Mouse (Mus musculus) liver, embryonic 15.5 days (tissue): ENCODE measurements around the gene Bik. TPM values are rescaled to one million over a fixed set of nuclear protein-coding genes. Genes with fewer than 3 reads are reported as not detected.

Source experiments
- ATAC-seq: fragments of 200-750 bp; cut with Nextera tagmentation; 2 replicates; pipeline ENCODE4 v1.8.0; 2017; ENCODE audit warnings: moderate number of reproducible peaks, mild to moderate bottlenecking, moderate library complexity; ENCODE audit not compliant: insufficient read depth
- H3K27ac ChIP-seq: fragments of 300-500 bp; sonication (generic); replicated peaks from 2 replicates; pipeline ENCODE4 v1.5.1; 2015; ENCODE audit warnings: mild to moderate bottlenecking, inconsistent platforms
- H3K27me3 ChIP-seq: fragments of 300-500 bp; sonication (generic); 2 replicates; pipeline ENCODE4 v1.6.1; 2015; ENCODE audit warnings: mild to moderate bottlenecking, inconsistent platforms
- H3K36me3 ChIP-seq: fragments of 300-500 bp; sonication (generic); replicated peaks from 2 replicates; pipeline ENCODE4 v1.6.1; 2015; ENCODE audit warnings: moderate library complexity, mild to moderate bottlenecking, inconsistent platforms
- H3K4me1 ChIP-seq: fragments of 300-500 bp; sonication (generic); replicated peaks from 2 replicates; pipeline ENCODE4 v1.6.1; 2015; ENCODE audit warnings: inconsistent platforms
- H3K4me2 ChIP-seq: fragments of 300-500 bp; sonication (generic); 2 replicates; pipeline ENCODE4 v1.6.1; 2015; ENCODE audit warnings: moderate library complexity, mild to moderate bottlenecking, inconsistent platforms
- H3K4me3 ChIP-seq: fragments of 300-500 bp; sonication (generic); replicated peaks from 2 replicates; pipeline ENCODE4 v1.5.1; 2015; ENCODE audit warnings: mild to moderate bottlenecking, inconsistent platforms
- H3K9ac ChIP-seq: fragments of 300-500 bp; sonication (generic); 2 replicates; pipeline ENCODE4 v1.6.1; 2015; ENCODE audit warnings: moderate library complexity, mild to moderate bottlenecking, inconsistent platforms
- H3K9me3 ChIP-seq: fragments of 300-500 bp; sonication (generic); replicated peaks from 2 replicates; pipeline ENCODE4 v1.6.1; 2016; ENCODE audit warnings: inconsistent platforms
- WGBS: fragments of 180-500 bp; shearing (Covaris S2); methylation state at CpG from one replicate; pipeline ENCODE4 v1.1.7; 2015; ENCODE audit warnings: mixed read lengths; ENCODE audit not compliant: insufficient replicate concordance; 5-methylcytosine and 5-hydroxymethylcytosine counted together
- polyA plus RNA-seq: library from polyadenylated mRNA; unstranded; fragments of >200 nt; fragmentation: Nextera tagmentation; extraction: Ambion mirVana; gene quantifications from 2 replicates; pipeline ENCODE4 v1.2.1, GENCODE M21; 2015

Bik gene
- polyA plus RNA-seq, 1 experiment from 2014 or later = 1.9 TPM

GRCm38 (mm10) chr15:83512489-83513281 is 14.0 kb upstream of the Bik start:
- Histone ChIP-seq H3K27ac (no peak overlapping the region), H3K4me1 (peaks cover 15% of the 10 kb centered on the region), H3K9me3 (no peaks in the 10 kb centered on the region), H3K27me3 (peaks cover 34% of the 10 kb centered on the region), H3K36me3 (no peaks in the 10 kb centered on the region), H3K9ac (no peak overlapping the region), H3K4me2 (no peak overlapping the region), H3K4me3 (no peak overlapping the region)
- no peak for ATAC-seq
- 51% methylated on average over 13 of the region's 13 CpGs for WGBS

DNA sequence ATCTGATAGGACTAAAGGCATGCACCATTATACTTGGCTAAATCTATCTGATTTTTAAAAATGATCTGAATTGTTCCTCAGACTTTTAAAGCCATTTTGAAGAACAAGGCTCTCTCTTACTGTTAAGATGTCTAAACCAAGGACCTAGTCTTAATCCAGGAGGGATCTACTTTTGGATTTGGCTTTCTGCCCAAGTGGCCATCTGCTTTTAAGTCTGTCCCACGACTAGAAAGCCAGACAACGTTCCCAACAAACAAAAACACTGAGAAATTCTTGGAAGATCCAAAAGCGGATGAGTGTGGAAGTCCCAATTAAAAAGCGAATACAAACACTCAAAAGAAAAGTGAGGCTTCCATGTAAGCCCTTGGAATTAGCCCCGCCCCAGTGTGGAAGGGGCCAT is 11.6 kb upstream of the Bik start:
- WGBS = 45% methylated on average over 5 of the region's 5 CpGs
- Histone ChIP-seq H3K9me3 (no peaks in the 10 kb centered on the region), H3K4me2 (no peak overlapping the region)

GRCm38 (mm10) chr15:83518215-83519048 is 8.2 kb upstream of the Bik start:
- no peak overlapping the region for H3K4me3 ChIP-seq
- H3K9ac ChIP-seq = no peak overlapping the region
- 33% methylated on average over 20 of the region's 20 CpGs for WGBS
- H3K36me3 ChIP-seq = no peaks in the 10 kb centered on the region
- H3K9me3 ChIP-seq = no peaks in the 10 kb centered on the region
- no peak for ATAC-seq
- H3K27me3 ChIP-seq = peaks cover 40% of the 10 kb centered on the region
- no peak overlapping the region for H3K27ac ChIP-seq
- no peak overlapping the region for H3K4me2 ChIP-seq
- H3K4me1 ChIP-seq = peaks cover 7% of the 10 kb centered on the region

More for the DNA sequence above, 11.6 kb upstream of the Bik start:
- peaks cover 34% of the 10 kb centered on the region for H3K27me3 ChIP-seq
- H3K27ac ChIP-seq = no peak overlapping the region
- no peak for ATAC-seq
- peaks cover 15% of the 10 kb centered on the region for H3K4me1 ChIP-seq
- no peak overlapping the region for H3K9ac ChIP-seq
- no peaks in the 10 kb centered on the region for H3K36me3 ChIP-seq
- no peak overlapping the region for H3K4me3 ChIP-seq

DNA sequence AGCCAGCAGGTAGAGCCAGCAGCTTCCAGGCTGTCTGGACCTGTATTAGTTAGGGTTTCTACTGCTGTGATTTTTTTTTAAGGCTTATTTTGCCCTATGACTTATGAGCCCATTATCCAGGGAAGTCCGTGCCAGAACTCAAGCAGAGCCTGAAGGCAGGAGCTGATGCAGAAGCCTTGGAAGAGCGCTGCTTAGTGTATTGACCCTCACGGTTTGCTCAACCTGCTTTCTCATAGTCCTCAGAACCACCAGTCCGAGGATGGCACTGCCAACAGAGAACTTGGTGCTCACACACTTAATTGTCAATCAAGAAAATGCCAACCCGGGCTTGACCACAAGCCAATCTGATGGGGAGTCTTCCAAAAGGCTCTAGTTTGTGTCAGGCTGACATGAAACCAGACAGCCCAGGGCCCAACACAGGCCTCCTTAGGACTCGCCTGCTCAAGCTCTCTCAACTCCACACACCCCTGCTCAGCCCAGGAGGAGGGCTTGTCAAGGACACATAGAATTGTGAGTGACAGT is 5.7 kb upstream of the Bik start:
- H3K4me3 ChIP-seq = no peak overlapping the region
- no peak overlapping the region for H3K4me2 ChIP-seq
- peaks cover 52% of the 10 kb centered on the region for H3K27me3 ChIP-seq
- H3K9me3 ChIP-seq = no peaks in the 10 kb centered on the region
- peaks cover 23% of the 10 kb centered on the region for H3K4me1 ChIP-seq
- ATAC-seq = no peak
- H3K36me3 ChIP-seq = no peaks in the 10 kb centered on the region
- 64% methylated on average over 6 of the region's 6 CpGs for WGBS
- H3K27ac ChIP-seq = no peak overlapping the region
- H3K9ac ChIP-seq = no peak overlapping the region

- no peak for ATAC-seq
- Histone ChIP-seq H3K4me1 (peaks cover 40% of the 10 kb centered on the region), H3K4me2 (no peak overlapping the region), H3K9ac (no peak overlapping the region), H3K9me3 (no peaks in the 10 kb centered on the region), H3K27ac (no peak overlapping the region), H3K4me3 (no peak overlapping the region), H3K27me3 (peaks cover 64% of the 10 kb centered on the region), H3K36me3 (no peaks in the 10 kb centered on the region)
- WGBS = 34% methylated on average over 7 of the region's 7 CpGs
Observed at GRCm38 (mm10) chr15:83523196-83523595, 3.5 kb upstream of the Bik start.

GRCm38 (mm10) chr15:83523638-83524332 is 2.9 kb upstream of the Bik start:
- H3K4me2 ChIP-seq = no peak overlapping the region
- 0 out of 2 replicates have a peak overlapping the region, but pooled peaks have one; percentile 10 for H3K27ac ChIP-seq
- WGBS = 39% methylated on average over 14 of the region's 14 CpGs
- H3K4me3 ChIP-seq = no peak overlapping the region
- H3K36me3 ChIP-seq = no peaks in the 10 kb centered on the region
- ATAC-seq = no peak
- H3K27me3 ChIP-seq = peaks cover 70% of the 10 kb centered on the region
- H3K4me1 ChIP-seq = peaks cover 37% of the 10 kb centered on the region
- no peak overlapping the region for H3K9ac ChIP-seq
- no peaks in the 10 kb centered on the region for H3K9me3 ChIP-seq

- H3K9me3 ChIP-seq = no peaks in the 10 kb centered on the region
- no peak overlapping the region for H3K4me2 ChIP-seq
- H3K27me3 ChIP-seq = peaks cover 76% of the 10 kb centered on the region
- ATAC-seq = no peak
- no peak overlapping the region for H3K9ac ChIP-seq
- H3K27ac ChIP-seq = 0 out of 2 replicates have a peak overlapping the region, but pooled peaks have one; percentile 10
- H3K4me3 ChIP-seq = no peak overlapping the region
- peaks cover 37% of the 10 kb centered on the region for H3K4me1 ChIP-seq
- no peaks in the 10 kb centered on the region for H3K36me3 ChIP-seq
- WGBS = 71% methylated on average over 3 of the region's 3 CpGs
Observed at GRCm38 (mm10) chr15:83524333-83524729, 2.3 kb upstream of the Bik start.

DNA sequence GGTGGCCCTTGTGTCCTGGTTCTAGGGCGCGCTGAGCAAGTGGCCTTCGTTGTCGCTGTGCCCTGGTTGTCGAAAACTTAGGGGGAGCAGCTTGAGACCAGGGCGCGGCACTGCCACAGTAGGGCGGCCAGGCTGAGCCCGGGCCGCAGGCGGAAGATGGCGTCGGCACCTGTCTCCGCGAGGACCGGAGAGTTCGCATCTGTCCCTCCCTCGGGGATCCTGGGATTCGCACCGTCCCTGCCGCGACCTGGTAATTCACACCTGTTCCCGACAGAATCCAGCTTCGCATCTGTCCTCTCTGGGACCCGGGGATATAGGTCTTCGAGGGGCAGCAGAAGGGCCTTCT is 403 bp downstream of the Bik start:
- no peaks in the 10 kb centered on the region for H3K9me3 ChIP-seq
- H3K27ac ChIP-seq = no peak overlapping the region
- peak overlapping the region; percentile 35; the same call in 1 of the 2 replicates for H3K9ac ChIP-seq
- no peaks in the 10 kb centered on the region for H3K36me3 ChIP-seq
- peaks cover 89% of the 10 kb centered on the region for H3K27me3 ChIP-seq
- peak overlapping the region; percentile 59 for H3K4me3 ChIP-seq
- peak overlapping the region; percentile 82 for H3K4me2 ChIP-seq
- 4% methylated on average over 26 of the region's 26 CpGs for WGBS
- no peak for ATAC-seq
- H3K4me1 ChIP-seq = peaks cover 45% of the 10 kb centered on the region

DNA sequence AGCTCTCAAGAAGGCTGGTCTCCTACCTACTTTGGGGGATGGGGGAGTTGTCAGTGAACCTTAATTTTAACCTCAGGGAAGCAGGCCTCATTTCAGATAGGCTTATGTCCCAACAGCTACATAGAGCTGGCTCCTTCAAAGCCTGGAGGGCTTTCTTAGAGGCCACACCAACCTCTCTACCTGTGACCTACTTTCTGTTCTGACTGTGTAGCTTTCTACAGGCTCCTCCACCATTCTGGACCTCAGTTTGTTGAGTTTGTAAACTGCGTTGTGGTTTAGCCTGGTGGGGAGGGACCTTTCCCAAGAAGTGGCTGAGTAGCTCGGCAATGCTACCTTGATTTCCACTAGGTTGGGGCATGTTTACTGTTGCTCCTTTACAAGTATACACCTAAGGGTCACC is 1.1 kb downstream of the Bik start:
- no peaks in the 10 kb centered on the region for H3K9me3 ChIP-seq
- no peaks in the 10 kb centered on the region for H3K36me3 ChIP-seq
- H3K4me3 ChIP-seq = peak overlapping the region; percentile 59; the same call in 1 of the 2 replicates
- H3K4me2 ChIP-seq = peak overlapping the region; percentile 82
- no peak overlapping the region for H3K9ac ChIP-seq
- peaks cover 89% of the 10 kb centered on the region for H3K27me3 ChIP-seq
- peaks cover 45% of the 10 kb centered on the region for H3K4me1 ChIP-seq
- no peak for ATAC-seq
- WGBS = 51% methylated on average over 2 of the region's 2 CpGs
- no peak overlapping the region for H3K27ac ChIP-seq

DNA sequence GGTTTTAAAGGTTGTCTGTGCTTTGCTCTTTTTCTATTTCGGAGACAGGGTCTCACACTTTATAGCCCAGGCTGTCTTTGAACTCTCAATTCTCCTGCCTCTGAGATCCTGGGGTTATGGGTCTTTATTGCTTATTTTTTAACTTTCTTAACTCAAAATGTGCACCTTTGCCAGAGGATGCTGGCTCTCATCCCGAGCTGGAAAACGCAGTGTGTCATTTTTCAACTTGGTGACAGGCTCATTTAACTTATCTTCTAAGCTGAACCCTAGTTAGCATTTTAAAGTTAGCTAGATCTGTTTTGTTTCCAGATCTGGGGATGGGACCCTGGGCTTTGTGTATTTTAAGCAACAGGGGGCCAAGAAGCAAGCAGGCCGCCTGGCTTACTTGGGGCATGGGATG is 2.2 kb downstream of the Bik start:
- WGBS = 51% methylated on average over 4 of the region's 4 CpGs

GRCm38 (mm10) chr15:83529765-83530164 is 3.1 kb downstream of the Bik start:
- no peak for ATAC-seq
- Histone ChIP-seq H3K4me3 (no peak overlapping the region), H3K4me2 (no peak overlapping the region), H3K9ac (no peak overlapping the region), H3K36me3 (no peaks in the 10 kb centered on the region), H3K9me3 (no peaks in the 10 kb centered on the region), H3K4me1 (peaks cover 30% of the 10 kb centered on the region), H3K27ac (no peak overlapping the region), H3K27me3 (peaks cover 71% of the 10 kb centered on the region)
- 53% methylated on average over 5 of the region's 5 CpGs for WGBS

More for the DNA sequence above, 2.2 kb downstream of the Bik start:
- Histone ChIP-seq H3K4me1 (peaks cover 37% of the 10 kb centered on the region), H3K9me3 (no peaks in the 10 kb centered on the region), H3K4me3 (no peak overlapping the region), H3K36me3 (no peaks in the 10 kb centered on the region), H3K9ac (no peak overlapping the region), H3K27me3 (peaks cover 80% of the 10 kb centered on the region), H3K4me2 (no peak overlapping the region), H3K27ac (no peak overlapping the region)
- ATAC-seq = no peak
